Mouse (Mus musculus) olfactory bulb, adult 2 months (tissue): ENCODE results near the gene Tbl3. TPM values are rescaled to one million over a fixed set of nuclear protein-coding genes. Genes with fewer than 3 reads are reported as not detected.
A peak's percentile ranks its signal among the peaks of the same experiment; 100 is the strongest.

ENCODE experiments used
- H3K27ac ChIP-seq: fragments of 200-500 bp; 2 replicates; pipeline ENCODE4 v1.5.1; 2012; ENCODE audit warnings: low read depth, low read length; ENCODE audit not compliant: insufficient read depth
- H3K4me1 ChIP-seq: fragments of 200-500 bp; 2 replicates; pipeline ENCODE4 v1.6.1; 2012; ENCODE audit warnings: low read length; ENCODE audit not compliant: control insufficient read depth, insufficient read depth
- H3K4me3 ChIP-seq: fragments of 200-500 bp; 2 replicates; pipeline ENCODE4 v1.5.1; 2012; ENCODE audit warnings: mild to moderate bottlenecking, low read depth, low read length, moderate library complexity; ENCODE audit not compliant: insufficient read depth
- CTCF ChIP-seq: fragments of 200-500 bp; IDR thresholded peaks from 2 replicates; pipeline ENCODE4 v1.5.1; 2012; ENCODE audit warnings: low read depth, mild to moderate bottlenecking, low read length, moderate library complexity; ENCODE audit not compliant: insufficient read depth
- POLR2A ChIP-seq: fragments of 200-500 bp; IDR thresholded peaks from 2 replicates; pipeline ENCODE4 v1.6.1; 2012; ENCODE audit warnings: mild to moderate bottlenecking, low read depth, low read length, moderate library complexity; ENCODE audit not compliant: insufficient read depth
- WGBS: fragments of 180-500 bp; shearing (Covaris S2); methylation state at CpG from one replicate; pipeline ENCODE4 v1.1.7; 2018; 5-methylcytosine and 5-hydroxymethylcytosine counted together
- polyA plus RNA-seq: library from polyadenylated mRNA; stranded (reverse); fragments of >200 nt; gene quantifications from 2 replicates; pipeline ENCODE4 v1.2.4, GENCODE M21; 2012; ENCODE audit warnings: low replicate concordance; ENCODE audit not compliant: missing spikeins, insufficient read depth, insufficient read length

The Tbl3 gene
- polyA plus RNA-seq, 1 experiment = not detected

DNA sequence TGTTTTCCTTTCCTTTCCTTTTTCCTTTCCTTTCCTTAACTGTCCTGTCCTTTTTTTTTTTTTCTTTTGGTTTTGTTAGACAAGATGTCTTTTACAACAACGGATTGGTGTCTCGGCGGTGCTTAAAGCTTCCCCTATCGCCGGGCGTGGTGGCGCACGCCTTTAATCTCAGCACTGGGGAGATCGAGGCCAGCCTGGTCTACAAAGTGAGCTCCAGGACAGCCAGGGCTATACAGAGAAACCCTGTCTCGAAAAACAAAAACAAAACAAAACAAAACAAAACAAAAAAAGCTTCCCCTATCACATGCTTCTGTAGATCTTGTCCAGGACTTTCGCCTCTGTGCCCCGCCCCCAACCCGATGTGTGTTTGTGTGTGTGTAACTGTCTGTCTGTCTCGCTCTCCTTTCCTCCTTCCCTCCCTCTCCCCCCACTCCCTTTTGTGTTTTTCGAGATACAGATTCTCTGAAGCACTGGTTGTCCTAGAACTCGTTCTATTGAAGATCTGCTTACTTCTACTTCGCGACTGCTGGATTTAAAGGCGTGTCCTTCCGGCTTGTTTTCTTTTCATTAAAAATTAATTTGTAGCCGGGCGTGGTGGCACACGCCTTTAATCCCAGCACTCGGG, 453 bp upstream of the Tbl3 start:
- peak overlapping the region; percentile 25 for H3K27ac ChIP-seq
- H3K4me1 ChIP-seq = peaks cover 6% of the 10 kb centered on the region; the same call in 1 of the 2 replicates
- 3% methylated on average over 24 of the region's 24 CpGs for WGBS
- TF ChIP-seq POLR2A (no peak), CTCF (no peak)
- H3K4me3 ChIP-seq = peak overlapping the region; percentile 96

DNA sequence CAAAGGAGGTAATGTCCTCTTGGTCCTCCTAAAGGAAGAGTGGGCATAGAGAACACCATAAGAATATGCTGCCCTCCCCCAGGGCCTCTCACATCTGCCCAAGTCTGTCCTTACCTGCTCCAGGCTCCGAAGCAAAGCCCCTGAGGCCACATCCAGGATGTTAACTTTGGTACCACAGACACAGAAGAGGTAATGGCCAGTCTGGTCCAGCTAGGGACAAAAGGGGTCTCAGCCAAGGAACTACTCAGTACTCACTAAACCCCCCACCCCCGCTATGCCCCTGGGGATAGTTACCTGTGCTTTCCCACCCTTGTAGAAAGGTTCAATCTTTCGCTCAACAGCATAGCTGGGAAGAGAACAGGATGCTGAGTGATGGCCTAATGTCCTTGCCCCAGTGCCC, 1.6 kb downstream of the Tbl3 start:
- H3K27ac ChIP-seq = no peak overlapping the region
- H3K4me3 ChIP-seq = no peak overlapping the region
- 98% methylated on average over 3 of the region's 3 CpGs for WGBS
- peaks cover 6% of the 10 kb centered on the region; the same call in 1 of the 2 replicates for H3K4me1 ChIP-seq
- no peak for TF ChIP-seq CTCF
- no peak for TF ChIP-seq POLR2A

GRCm38 (mm10) chr17:24701251-24701650, 6.2 kb downstream of the Tbl3 start:
- Histone ChIP-seq H3K4me3 (no peak overlapping the region), H3K27ac (no peak overlapping the region), H3K4me1 (peaks cover 4% of the 10 kb centered on the region; the same call in 1 of the 2 replicates)
- 94% methylated on average over 9 of the region's 9 CpGs for WGBS
- no peak for TF ChIP-seq CTCF
- TF ChIP-seq POLR2A = no peak

GRCm38 (mm10) chr17:24699473-24699872, 8.0 kb downstream of the Tbl3 start:
- no peak for TF ChIP-seq POLR2A
- no peak for TF ChIP-seq CTCF
- Histone ChIP-seq H3K4me1 (peaks cover 6% of the 10 kb centered on the region), H3K27ac (no peak overlapping the region), H3K4me3 (no peak overlapping the region)
- WGBS = 84% methylated on average over 2 of the region's 2 CpGs

DNA sequence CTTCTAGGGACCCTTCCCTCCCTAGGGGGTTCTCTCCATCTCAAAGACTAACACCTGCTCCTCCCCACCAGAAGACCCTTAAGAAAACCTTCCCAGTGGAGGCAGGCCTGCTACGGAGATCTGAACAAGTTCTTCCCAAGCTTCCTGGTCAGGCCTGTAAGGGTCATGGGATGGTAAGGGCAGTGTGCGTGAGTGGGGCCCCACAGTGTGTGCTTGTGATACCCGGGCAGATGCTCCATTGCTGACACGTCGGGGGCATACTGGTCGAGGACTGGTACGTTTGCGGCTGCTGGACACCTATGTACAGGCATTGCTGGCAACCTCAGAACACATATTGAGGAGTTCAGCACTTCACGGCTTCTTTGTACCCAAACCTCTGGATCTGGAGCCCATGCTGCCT, 8.7 kb downstream of the Tbl3 start:
- H3K4me3 ChIP-seq = no peak overlapping the region
- 72% methylated on average over 9 of the region's 9 CpGs for WGBS
- no peak overlapping the region for H3K27ac ChIP-seq
- TF ChIP-seq POLR2A (no peak), CTCF (no peak)
- peaks cover 6% of the 10 kb centered on the region for H3K4me1 ChIP-seq

DNA sequence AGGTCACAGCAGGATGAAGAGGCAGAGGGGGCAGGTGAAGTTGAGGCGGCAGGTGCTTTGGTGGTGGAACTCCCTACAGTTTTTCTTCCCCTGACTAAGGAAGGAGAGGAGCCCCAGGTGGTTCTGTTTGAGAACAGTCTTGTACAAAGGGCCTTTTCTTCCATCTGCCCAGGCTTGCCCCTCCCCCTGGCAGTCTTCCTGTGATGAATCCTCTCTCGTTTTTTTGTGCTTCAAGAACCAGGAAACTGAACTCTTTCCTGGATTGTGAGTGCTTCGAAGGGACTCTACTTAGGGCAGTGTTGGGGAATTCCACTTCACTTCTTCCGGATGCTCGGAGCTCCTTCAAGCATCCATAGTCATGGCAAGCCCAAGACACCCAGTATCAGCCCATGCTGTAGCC, 9.5 kb downstream of the Tbl3 start:
- Histone ChIP-seq H3K4me1 (peaks cover 6% of the 10 kb centered on the region), H3K27ac (no peak overlapping the region), H3K4me3 (no peak overlapping the region)
- no peak for TF ChIP-seq POLR2A
- TF ChIP-seq CTCF = no peak
- 14% methylated on average over 5 of the region's 5 CpGs for WGBS

DNA sequence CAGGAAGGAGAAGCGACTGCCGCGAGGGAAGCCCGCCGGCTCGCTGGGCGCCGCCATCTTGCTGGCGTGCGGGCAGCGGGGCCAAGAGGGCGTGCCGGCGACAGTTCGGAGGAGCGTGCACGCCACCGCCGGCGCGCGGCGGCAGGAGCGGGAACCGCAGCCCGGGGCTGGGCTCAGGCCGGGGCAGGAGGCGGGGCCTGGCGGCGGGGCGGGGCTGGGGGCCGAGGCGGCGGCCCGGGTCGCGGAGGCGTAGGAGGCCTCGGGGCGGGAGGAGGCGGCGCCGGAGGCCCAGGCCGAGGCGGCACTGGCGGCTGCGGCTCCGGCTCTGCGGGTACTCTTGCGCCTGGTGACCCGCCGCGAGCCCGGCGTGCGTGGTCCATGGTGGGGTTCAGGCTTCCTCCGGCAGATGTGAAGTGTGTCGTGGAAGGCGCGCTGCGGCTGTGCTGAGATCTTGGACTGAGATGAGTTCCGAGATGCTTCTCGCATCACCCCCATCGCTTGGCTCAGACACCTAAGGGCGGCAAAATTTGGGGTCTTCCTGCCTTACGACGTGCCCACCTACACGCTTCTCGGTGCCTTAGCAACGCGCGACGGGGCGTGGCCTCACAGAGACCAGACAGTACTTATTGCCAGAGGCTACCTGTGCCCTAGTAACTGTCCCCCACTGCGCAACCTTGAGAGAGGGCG, 11.3 kb downstream of the Tbl3 start, which contains the start of the genes Gfer and Noxo1:
TSS of gene Gfer (minus strand) at position 146 of the 687 bp plus-strand sequence.
TSS of gene Noxo1 (plus strand) at position 224 of the 687 bp plus-strand sequence.
- Histone ChIP-seq H3K4me3 (peak within 1 kb of the TSS; percentile 91), H3K27ac (peak within 1 kb of the TSS; percentile 15; the same call in 1 of the 2 replicates), H3K4me1 (peaks cover 6% of the 10 kb centered on the region)
- TF ChIP-seq POLR2A = peak; percentile 66
- TF ChIP-seq CTCF = no peak
- WGBS = under 1% methylated on average over 68 of the region's 76 CpGs

DNA sequence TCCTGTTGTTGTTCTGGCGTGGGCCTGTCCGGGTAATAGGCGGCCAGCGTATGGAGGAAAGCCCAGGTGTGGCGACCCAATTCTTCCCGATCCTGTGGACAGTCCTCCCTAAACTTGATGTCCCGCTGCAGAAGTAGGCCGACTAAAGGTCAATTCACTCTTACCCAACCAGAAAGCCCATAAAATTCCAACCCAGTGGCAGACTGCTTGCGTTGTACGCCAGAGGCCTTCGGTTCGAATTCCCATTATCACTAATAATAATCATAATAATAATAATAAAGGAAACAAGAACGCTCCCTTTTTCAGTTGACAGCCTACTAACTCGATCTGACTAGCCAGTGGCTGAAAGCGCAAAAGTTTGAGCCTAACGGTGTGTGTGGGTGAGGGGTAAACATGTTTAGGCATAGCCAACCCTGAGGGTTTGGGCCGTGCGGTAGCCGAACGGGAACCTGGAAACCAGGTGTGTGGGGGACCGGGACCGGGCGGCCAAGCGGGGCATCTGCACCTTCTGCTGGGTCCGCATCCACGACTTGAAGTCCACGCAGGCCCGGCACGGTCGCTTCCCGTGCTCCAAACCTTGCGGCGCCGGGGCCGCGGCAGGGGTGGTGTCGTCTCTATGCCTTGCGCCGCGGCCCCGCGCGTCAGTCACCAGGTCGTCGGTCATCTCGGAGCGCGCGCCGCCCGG, 12.0 kb downstream of the Tbl3 start:
- Histone ChIP-seq H3K27ac (no peak overlapping the region), H3K4me1 (peaks cover 6% of the 10 kb centered on the region), H3K4me3 (peak overlapping the region; percentile 91)
- 8% methylated on average over 51 of the region's 51 CpGs for WGBS
- no peak for TF ChIP-seq POLR2A
- TF ChIP-seq CTCF = no peak

- TF ChIP-seq CTCF (no peak), POLR2A (no peak)
- 88% methylated on average over 5 of the region's 5 CpGs for WGBS
- no peak overlapping the region for H3K4me3 ChIP-seq
- peaks cover 16% of the 10 kb centered on the region for H3K4me1 ChIP-seq
- no peak overlapping the region for H3K27ac ChIP-seq
Observed at GRCm38 (mm10) chr17:24692385-24692784, 15.1 kb downstream of the Tbl3 start.
